Mouse (Mus musculus) G1E (cell line): ENCODE data around the gene Rptor. TPM values are rescaled to one million over a fixed set of nuclear protein-coding genes. Genes with fewer than 3 reads are reported as not detected.

Experiments used
- ATAC-seq: 2 replicates; pipeline ENCODE4 v1.8.0; 2016; ENCODE audit warnings: mild to moderate bottlenecking; ENCODE audit not compliant: insufficient number of reproducible peaks, poor library complexity, low FRiP score, severe bottlenecking; ENCODE audit errors: extremely low read depth
- DNase-seq: peaks from one replicate; pipeline ENCODE4 v3.0.0; 2012; ENCODE audit warnings: low spot score
- H3K27me3 ChIP-seq: 2 replicates; pipeline ENCODE4 v1.6.1; 2012; ENCODE audit warnings: mild to moderate bottlenecking, low read length, inconsistent platforms; ENCODE audit not compliant: insufficient read depth
- H3K36me3 ChIP-seq: replicated peaks from 2 replicates; pipeline ENCODE3; 2012; ENCODE audit warnings: mild to moderate bottlenecking, inconsistent platforms
- H3K4me1 ChIP-seq: 2 replicates; pipeline ENCODE4 v1.6.1; 2012; ENCODE audit warnings: low read depth, low read length, inconsistent platforms, mixed read lengths; ENCODE audit not compliant: insufficient read depth
- H3K4me3 ChIP-seq: 2 replicates; pipeline ENCODE4 v1.5.1; 2012; ENCODE audit warnings: low read depth, mild to moderate bottlenecking, inconsistent platforms, low read length, moderate library complexity, mixed read lengths
- H3K9me3 ChIP-seq: replicated peaks from 2 replicates; pipeline ENCODE4 v1.6.1; 2012; ENCODE audit warnings: inconsistent platforms
- CTCF ChIP-seq: IDR thresholded peaks from 2 replicates; pipeline ENCODE4 v1.5.1; 2012; ENCODE audit warnings: low read depth, low read length, inconsistent platforms, mixed read lengths
- GATA1 ChIP-seq: IDR thresholded peaks from 2 replicates; pipeline ENCODE4 v1.6.1; 2012; ENCODE audit warnings: borderline replicate concordance, low read length, inconsistent platforms, mixed read lengths
- GATA2 ChIP-seq: IDR thresholded peaks from 2 replicates; pipeline ENCODE4 v1.6.1; 2012; ENCODE audit warnings: low read depth, low read length, inconsistent platforms, borderline replicate concordance
- POLR2AphosphoS5 ChIP-seq: IDR thresholded peaks from 2 replicates; pipeline ENCODE4 v1.6.1; 2012; ENCODE audit warnings: low read depth, low read length, inconsistent platforms; ENCODE audit not compliant: insufficient replicate concordance
- TAL1 ChIP-seq: conservative IDR thresholded peaks from 2 replicates; pipeline ENCODE4 v1.6.1; 2012; ENCODE audit warnings: low read depth, low read length, inconsistent platforms, mixed read lengths
- polyA plus RNA-seq: library from polyadenylated mRNA; stranded (reverse); fragments of >175 nt; gene quantifications from 2 replicates; pipeline ENCODE4 v1.2.3, GENCODE M21; 2012
- total RNA-seq, 2 experiments: library from RNA; stranded (forward) in 1 of 2; stranded (reverse) in 1 of 2; fragments of 200-1000 nt in 1 of 2; fragments of >200 nt in 1 of 2; fragmentation: Nextera tagmentation in 1 of 2; gene quantifications; 2 replicates each; pipeline ENCODE4 v1.2.3; 2014 to 2017

Gene Rptor
- total and polyA plus RNA-seq, 3 experiments = 17.9 to 51.9 (median 46.5) TPM

DNA sequence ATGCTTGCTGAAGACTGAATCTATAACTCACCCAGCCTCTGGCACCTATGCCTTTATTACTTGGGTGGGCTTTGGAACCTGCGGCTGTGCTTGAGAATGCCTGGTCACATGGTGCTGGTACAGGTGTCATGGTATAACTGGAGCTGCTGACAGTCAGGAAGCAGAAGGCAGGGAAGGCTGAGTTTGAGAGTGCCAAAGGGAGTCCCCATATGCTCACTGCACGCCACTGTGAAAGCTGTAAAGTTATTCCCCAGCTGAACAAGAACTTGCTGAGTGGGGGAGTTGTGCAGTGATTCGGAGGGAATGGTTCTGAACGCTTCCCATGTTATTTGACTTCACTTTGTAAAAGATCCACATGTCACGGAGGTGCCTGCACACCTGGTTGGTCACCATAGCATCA, 75.7 kb downstream of the Rptor start:
- H3K4me3 ChIP-seq = no peak overlapping the region
- H3K36me3 ChIP-seq = peaks cover 91% of the 10 kb centered on the region
- no peak for DNase-seq
- no peaks in the 10 kb centered on the region; the same call in 1 of the 2 replicates for H3K9me3 ChIP-seq
- no peak for TF ChIP-seq POLR2AphosphoS5
- no peak for TF ChIP-seq GATA2
- no peak for TF ChIP-seq TAL1
- TF ChIP-seq CTCF = no peak
- no peak for TF ChIP-seq GATA1
- H3K4me1 ChIP-seq = peaks cover 40% of the 10 kb centered on the region
- no peaks in the 10 kb centered on the region for H3K27me3 ChIP-seq
- no peak for ATAC-seq

DNA sequence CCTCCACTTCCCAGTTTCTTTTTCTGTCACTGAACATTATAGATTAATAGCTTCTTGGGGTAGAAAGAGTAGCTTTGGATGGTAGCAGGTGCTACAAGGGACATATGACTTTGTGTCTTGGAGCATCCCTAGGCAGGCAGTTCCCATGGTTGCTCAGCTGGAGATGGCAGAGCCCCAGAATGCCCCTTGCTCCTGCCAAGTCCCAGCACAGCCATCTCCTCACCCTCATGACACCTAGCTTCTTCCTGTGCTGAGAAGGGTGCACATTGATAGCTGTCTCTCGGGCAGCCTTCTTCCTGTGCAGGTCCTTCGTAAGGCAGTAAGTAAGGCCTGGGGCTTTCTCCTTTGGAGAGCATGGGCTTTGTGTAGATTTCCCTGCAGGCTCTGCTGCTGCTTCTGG, 78.0 kb downstream of the Rptor start:
- Histone ChIP-seq H3K9me3 (no peaks in the 10 kb centered on the region), H3K4me1 (peaks cover 50% of the 10 kb centered on the region), H3K27me3 (no peaks in the 10 kb centered on the region), H3K36me3 (peaks cover 91% of the 10 kb centered on the region), H3K4me3 (no peak overlapping the region)
- DNase-seq (no peak), ATAC-seq (no peak)
- no peak for TF ChIP-seq TAL1
- TF ChIP-seq POLR2AphosphoS5 = no peak
- no peak for TF ChIP-seq GATA2
- TF ChIP-seq GATA1 = no peak
- no peak for TF ChIP-seq CTCF

DNA sequence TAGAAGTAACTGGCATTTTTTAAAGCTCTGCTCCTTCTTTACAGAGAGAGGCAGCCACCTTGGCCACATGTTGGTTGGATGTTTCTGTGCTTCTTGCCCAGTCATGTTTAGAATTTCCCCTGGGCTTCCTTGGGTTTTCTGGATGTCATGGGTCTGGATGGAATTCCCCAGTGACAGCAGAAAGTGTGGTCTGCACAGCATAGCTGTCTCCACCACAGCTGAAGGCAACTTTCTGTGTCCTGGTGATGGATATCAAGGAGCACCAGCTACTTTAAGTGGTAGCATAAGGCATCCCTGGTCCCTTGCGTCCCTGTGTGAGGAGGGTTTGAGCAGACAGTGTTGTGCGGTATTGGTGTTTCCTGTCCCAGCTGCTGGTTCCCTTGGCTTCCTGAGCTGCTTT, 79.6 kb downstream of the Rptor start:
- H3K9me3 ChIP-seq = no peaks in the 10 kb centered on the region
- DNase-seq = no peak
- H3K27me3 ChIP-seq = no peaks in the 10 kb centered on the region
- no peak for TF ChIP-seq GATA2
- TF ChIP-seq POLR2AphosphoS5 = no peak
- TF ChIP-seq CTCF = no peak
- no peak for TF ChIP-seq TAL1
- no peak for TF ChIP-seq GATA1
- peaks cover 87% of the 10 kb centered on the region for H3K36me3 ChIP-seq
- H3K4me3 ChIP-seq = no peak overlapping the region
- no peak for ATAC-seq
- peaks cover 37% of the 10 kb centered on the region for H3K4me1 ChIP-seq

DNA sequence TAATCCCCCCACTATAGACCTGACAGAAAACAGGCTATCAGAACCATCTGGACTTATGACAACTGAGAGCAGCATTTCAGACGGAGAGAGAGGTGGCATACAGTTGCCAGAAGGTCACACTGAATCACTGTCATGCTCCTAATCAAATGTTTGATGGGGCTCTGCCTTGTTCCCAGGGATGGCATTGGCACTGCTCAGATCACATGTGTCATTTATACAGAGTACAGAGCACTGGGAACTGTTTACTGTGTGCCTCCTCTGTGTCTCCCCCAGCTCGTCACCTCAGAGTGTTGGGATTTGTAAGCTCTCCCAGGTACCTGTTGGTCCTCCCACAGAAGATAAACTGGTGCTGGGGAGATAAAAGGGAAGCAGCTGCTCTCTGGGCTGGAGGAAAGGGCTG, 81.1 kb downstream of the Rptor start:
- DNase-seq (no peak), ATAC-seq (no peak)
- Histone ChIP-seq H3K36me3 (peaks cover 88% of the 10 kb centered on the region), H3K9me3 (no peaks in the 10 kb centered on the region), H3K4me1 (peaks cover 34% of the 10 kb centered on the region), H3K27me3 (no peaks in the 10 kb centered on the region), H3K4me3 (no peak overlapping the region)
- no peak for TF ChIP-seq GATA1
- no peak for TF ChIP-seq CTCF
- no peak for TF ChIP-seq GATA2
- TF ChIP-seq TAL1 = no peak
- TF ChIP-seq POLR2AphosphoS5 = no peak

DNA sequence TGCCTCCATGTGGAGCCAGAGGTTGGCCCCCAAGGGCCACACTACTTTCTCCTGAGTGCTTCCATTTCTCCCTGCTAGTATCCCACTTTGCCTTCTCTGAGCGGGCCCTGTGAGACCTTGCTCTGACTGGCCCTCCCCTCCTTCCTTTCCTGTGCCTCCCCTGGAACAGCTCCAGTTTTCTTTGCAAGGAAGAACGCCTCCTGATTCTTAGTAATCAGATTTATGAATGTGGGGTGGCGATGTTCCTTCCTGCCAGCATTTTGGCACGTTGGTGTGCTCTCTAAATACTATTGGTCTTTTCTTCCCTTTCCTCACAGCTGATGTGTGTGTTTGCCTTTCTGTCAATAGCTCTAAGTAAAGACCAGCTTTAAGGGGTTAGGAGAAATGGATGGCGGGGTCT, 82.8 kb downstream of the Rptor start:
- TF ChIP-seq CTCF = no peak
- TF ChIP-seq GATA1 = no peak
- no peak for TF ChIP-seq POLR2AphosphoS5
- TF ChIP-seq TAL1 = no peak
- no peak for TF ChIP-seq GATA2
- Histone ChIP-seq H3K4me1 (peaks cover 29% of the 10 kb centered on the region), H3K9me3 (no peaks in the 10 kb centered on the region), H3K27me3 (no peaks in the 10 kb centered on the region), H3K36me3 (peaks cover 90% of the 10 kb centered on the region), H3K4me3 (no peak overlapping the region)
- ATAC-seq (no peak), DNase-seq (no peak)

DNA sequence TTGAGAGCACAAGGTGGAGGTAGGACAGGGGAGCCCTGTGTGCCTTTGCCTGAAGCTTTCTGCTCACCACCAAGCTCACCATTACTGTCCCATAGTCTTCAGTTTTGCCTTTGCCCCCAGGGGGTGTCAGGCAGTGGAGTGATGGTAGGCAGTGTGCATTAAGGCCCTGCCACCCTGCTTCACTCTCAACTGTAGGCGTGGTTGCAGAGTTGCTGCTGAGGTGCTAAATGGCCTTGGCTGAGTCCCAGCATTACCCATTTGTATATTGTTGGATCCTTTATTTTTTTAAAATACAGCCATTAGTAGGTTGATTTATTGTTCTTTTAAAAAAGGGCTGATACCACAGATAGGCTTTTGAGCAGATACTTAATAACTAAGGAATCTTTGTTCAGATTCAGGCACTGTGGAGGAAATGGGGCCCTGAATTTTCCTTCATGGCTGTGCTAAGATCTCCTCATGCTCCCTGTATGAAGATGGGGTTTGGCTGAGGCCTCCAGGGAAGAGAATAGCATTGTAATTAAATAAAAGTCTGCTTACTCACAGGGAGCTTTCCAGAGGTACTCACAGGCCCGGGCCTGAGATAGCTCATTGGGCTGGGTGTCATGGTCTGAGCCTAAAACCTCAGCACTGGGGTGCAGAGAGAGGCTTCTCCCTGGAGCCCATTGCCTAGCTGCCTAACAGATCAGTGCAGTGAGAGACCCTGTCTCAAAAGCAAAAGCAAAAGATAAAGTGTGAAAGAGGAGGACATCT, 83.4 kb downstream of the Rptor start:
- Histone ChIP-seq H3K4me1 (peaks cover 27% of the 10 kb centered on the region), H3K4me3 (no peak overlapping the region), H3K36me3 (peaks cover 91% of the 10 kb centered on the region), H3K27me3 (no peaks in the 10 kb centered on the region), H3K9me3 (no peaks in the 10 kb centered on the region)
- TF ChIP-seq GATA1 (no peak), POLR2AphosphoS5 (no peak), CTCF (no peak), GATA2 (no peak), TAL1 (no peak)
- ATAC-seq (no peak), DNase-seq (no peak)
